Mouse (Mus musculus) limb, embryonic 13.5 days (tissue): ENCODE results near the gene Magea4. TPM values are rescaled to one million over a fixed set of nuclear protein-coding genes. Genes with fewer than 3 reads are reported as not detected.
A peak's percentile ranks its signal among the peaks of the same experiment; 100 is the strongest.

Source experiments
- ATAC-seq: fragments of 200-750 bp; cut with Nextera tagmentation; 2 replicates; pipeline ENCODE4 v1.8.0; 2017; ENCODE audit warnings: low read depth, moderate number of reproducible peaks, moderate TSS enrichment; ENCODE audit not compliant: low FRiP score
- H3K27ac ChIP-seq: fragments of 300-500 bp; sonication (generic); 2 replicates; pipeline ENCODE4 v1.5.1; 2015; ENCODE audit warnings: inconsistent platforms, mild to moderate bottlenecking, moderate library complexity
- H3K27me3 ChIP-seq: fragments of 300-500 bp; sonication (generic); 2 replicates; pipeline ENCODE4 v1.6.1; 2015; ENCODE audit warnings: mild to moderate bottlenecking, inconsistent platforms
- H3K36me3 ChIP-seq: fragments of 300-500 bp; sonication (generic); 2 replicates; pipeline ENCODE4 v1.6.1; 2015; ENCODE audit warnings: inconsistent platforms, mild to moderate bottlenecking, moderate library complexity
- H3K4me1 ChIP-seq: fragments of 300-500 bp; sonication (generic); 2 replicates; pipeline ENCODE4 v1.6.1; 2015; ENCODE audit warnings: inconsistent platforms
- H3K4me2 ChIP-seq: fragments of 300-500 bp; sonication (generic); replicated peaks from 2 replicates; pipeline ENCODE4 v1.6.1; 2015; ENCODE audit warnings: inconsistent platforms, mild to moderate bottlenecking, moderate library complexity
- H3K4me3 ChIP-seq: fragments of 300-500 bp; sonication (generic); 2 replicates; pipeline ENCODE4 v1.5.1; 2015; ENCODE audit warnings: moderate library complexity, mild to moderate bottlenecking, inconsistent platforms
- H3K9ac ChIP-seq: fragments of 300-500 bp; sonication (generic); 2 replicates; pipeline ENCODE4 v1.6.1; 2015; ENCODE audit warnings: mild to moderate bottlenecking, inconsistent platforms
- H3K9me3 ChIP-seq: fragments of 300-500 bp; sonication (generic); 2 replicates; pipeline ENCODE4 v1.6.1; 2016; ENCODE audit warnings: inconsistent platforms
- WGBS: fragments of 180-500 bp; shearing (Covaris S2); methylation state at CpG from one replicate; pipeline ENCODE4 v1.1.7; 2015; 5-methylcytosine and 5-hydroxymethylcytosine counted together
- microRNA counts: library from miRNA; unstranded; fragments of <30 nt; microRNA quantifications from one replicate; lab custom pipeline; 2016
- microRNA-seq: library from miRNA; unstranded; fragments of <30 nt; microRNA quantifications from one replicate; pipeline ENCODE4, GENCODE M21; 2016
- polyA plus RNA-seq: library from polyadenylated mRNA; unstranded; fragments of >200 nt; fragmentation: Nextera tagmentation; extraction: Ambion mirVana; gene quantifications from 2 replicates; pipeline ENCODE4 v1.2.1, GENCODE M21; 2015

Gene Magea4
- polyA plus RNA-seq: not detected in 2 replicates

DNA sequence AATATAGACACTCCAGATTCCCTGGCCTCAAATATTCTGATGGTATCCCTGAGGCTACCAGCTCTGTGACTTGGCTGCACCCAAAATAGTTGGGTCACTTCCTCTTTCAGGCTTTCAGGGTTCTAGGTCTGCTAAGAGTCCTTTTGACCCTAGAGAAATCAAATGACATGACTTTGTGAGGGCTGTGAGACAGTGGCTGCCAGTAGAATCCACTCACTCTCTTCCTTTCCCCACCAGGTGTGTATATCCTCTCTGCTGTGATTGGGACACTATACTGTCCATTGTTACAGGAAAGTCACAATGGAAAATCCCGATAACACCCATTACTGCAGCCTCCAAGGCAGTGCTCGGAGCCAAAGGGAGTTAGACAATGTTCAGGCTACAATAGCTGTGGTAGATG, at the start of gene Magea4:
Gene Magea4 (plus strand): TSS at position 301 of the 400 bp plus-strand sequence.
- Histone ChIP-seq H3K4me2 (no peak within 1 kb of the TSS), H3K9me3 (no peaks in the 10 kb centered on the region), H3K9ac (no peak within 1 kb of the TSS), H3K4me1 (no peaks in the 10 kb centered on the region), H3K4me3 (no peak within 1 kb of the TSS), H3K27me3 (no peaks in the 10 kb centered on the region), H3K36me3 (no peaks in the 10 kb centered on the region), H3K27ac (no peak within 1 kb of the TSS)
- ATAC-seq: no peak
- WGBS: 93% methylated on average over 2 of the region's 2 CpGs

DNA sequence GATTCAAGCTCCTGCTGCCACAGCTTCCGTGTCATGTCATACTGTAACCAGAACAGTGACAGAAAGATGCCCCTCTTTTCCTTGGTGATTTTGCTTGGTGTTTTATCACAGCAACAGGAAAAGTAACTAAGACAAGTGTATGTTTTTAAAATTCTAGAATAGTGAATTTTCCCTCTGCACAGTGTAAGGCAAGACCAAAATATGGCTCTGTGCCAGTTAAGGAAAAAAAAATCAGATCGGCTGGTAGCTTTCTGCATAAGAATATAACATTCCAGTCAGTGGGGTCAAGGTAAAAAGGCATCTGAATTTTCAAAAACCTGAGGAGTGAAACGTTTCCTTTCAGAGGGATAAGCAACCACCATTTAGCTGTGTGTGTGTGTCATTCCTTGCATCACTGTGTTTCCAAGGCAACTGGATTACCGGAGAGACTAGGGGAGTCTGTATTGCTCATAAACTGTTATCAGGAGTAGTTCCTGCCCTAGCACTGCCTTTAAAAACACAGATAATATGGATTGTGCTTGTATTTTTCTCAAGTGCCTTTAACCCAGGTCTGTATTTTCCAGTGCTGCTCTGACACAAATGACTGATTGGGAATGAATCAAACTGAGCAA, 18.8 kb upstream of the Magea4 start:
- H3K27me3 ChIP-seq: no peaks in the 10 kb centered on the region
- no peaks in the 10 kb centered on the region for H3K4me1 ChIP-seq
- no peaks in the 10 kb centered on the region for H3K9me3 ChIP-seq

DNA sequence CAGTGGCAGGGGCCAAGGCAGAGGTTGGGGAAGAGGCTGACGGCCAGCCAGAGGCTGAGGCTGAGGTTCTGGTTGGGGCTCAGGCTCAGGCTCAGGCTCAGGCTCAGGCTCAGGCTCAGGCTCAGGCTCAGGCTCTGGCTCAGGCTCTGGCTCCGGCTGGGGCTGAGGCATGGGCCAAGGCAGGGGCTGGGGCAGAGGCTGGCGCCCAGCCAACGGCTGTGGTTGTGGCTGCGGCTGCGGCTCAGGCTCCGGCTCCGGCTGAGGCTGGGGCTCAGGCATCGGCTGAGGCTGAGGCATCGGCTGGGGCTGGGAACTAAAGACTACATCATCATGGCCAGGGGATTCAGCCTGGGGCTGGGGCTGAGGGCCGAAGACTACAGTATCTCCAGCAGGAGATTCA, 48.8 kb downstream of the Magea4 start:
- no peaks in the 10 kb centered on the region for H3K4me1 ChIP-seq
- WGBS: 88% methylated on average over 10 of the region's 11 CpGs
- H3K27me3 ChIP-seq: no peaks in the 10 kb centered on the region
- H3K4me3 ChIP-seq: no peak overlapping the region
- no peak for ATAC-seq
- no peaks in the 10 kb centered on the region; the same call in 1 of the 2 replicates for H3K36me3 ChIP-seq
- no peak overlapping the region for H3K9ac ChIP-seq
- H3K9me3 ChIP-seq: no peaks in the 10 kb centered on the region
- H3K4me2 ChIP-seq: no peak overlapping the region
- H3K27ac ChIP-seq: no peak overlapping the region

More for the DNA sequence above, 18.8 kb upstream of the Magea4 start:
- Histone ChIP-seq H3K4me2 (no peak overlapping the region), H3K36me3 (no peaks in the 10 kb centered on the region), H3K9ac (no peak overlapping the region), H3K4me3 (no peak overlapping the region), H3K27ac (no peak overlapping the region)
- no peak for ATAC-seq
- 51% methylated on average over 4 of the region's 4 CpGs for WGBS

MicroRNA genes within 50 kb of the gene (microRNA counts, 519-probe panel; counts per million panel counts)
- 1,601 counts per million, percentile 17 among the panel's probes with 10 or more counts for microRNA mmu-miR-224 (lab: Ali Mortazavi, UCI)
- microRNA mmu-miR-452 (lab: Ali Mortazavi, UCI): not detected

Small RNA genes lying within 50 kb of the gene (microRNA-seq; reads per million reads assigned to microRNA genes)
- gene Mir224: 286 reads per million, percentile 65 among the genes with 10 or more reads in this experiment
- gene Mir452: 74.2 reads per million, percentile 49 among the genes with 10 or more reads in this experiment

Other genes with a start within 250 kb of the Magea4 start
- not detected in 2 replicates for gene Fate1, start 249.0 kb upstream of the Magea4 start, polyA plus RNA-seq
- gene Cnga2, start 230.2 kb upstream of the Magea4 start, polyA plus RNA-seq: 0.06 and 0.19 TPM in 2 replicates
- gene Gabre, start 52.8 kb downstream of the Magea4 start, polyA plus RNA-seq: 5.5 and 7.1 TPM in 2 replicates
- not detected in 2 replicates for gene Magea10, start 164.8 kb downstream of the Magea4 start, polyA plus RNA-seq